Mouse (Mus musculus): ENCODE results near the gene Lyzl4. TPM values are rescaled to one million over a fixed set of nuclear protein-coding genes. Genes with fewer than 3 reads are reported as not detected.
"Not testable (repeated sequence)": the region's sequence is repeated elsewhere in the genome, so short reads cannot be mapped to it uniquely, and the experiment has no call there.

Lyzl4 gene
- polyA plus RNA-seq, 1 experiment from 2014 or later, result not detected

DNA sequence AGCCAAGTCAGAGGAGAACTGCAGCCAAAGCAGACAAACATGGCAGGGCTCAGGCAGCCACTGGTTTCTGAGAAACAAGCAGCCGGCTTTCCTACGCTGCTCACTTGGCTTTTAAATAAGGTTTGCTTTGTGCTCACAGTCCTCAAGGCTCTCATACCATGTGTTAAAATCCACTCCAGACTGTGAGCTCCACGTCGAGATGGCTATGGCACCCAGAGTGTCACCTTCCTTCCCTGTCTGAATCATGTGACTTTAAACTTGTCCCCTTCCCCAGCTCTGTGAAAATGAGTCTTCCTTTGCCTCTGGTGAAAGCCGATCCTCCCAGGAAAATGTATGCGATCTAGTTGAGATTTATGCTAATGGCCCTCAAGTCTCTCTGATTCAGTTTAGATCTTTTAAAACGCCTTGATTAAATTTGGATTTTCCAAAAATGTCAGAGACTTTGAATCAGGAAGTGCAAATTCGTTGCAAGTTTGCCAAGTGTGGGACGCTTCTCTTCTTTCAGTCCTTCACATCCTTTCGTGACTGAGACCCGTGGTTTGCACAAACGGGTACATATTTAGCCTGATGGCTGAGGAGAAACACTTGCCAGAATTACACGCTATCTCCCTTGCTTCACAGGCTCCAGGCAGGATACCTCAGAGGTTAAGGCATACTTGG, 41.6 kb downstream of the Lyzl4 start:
- Histone ChIP-seq H3K4me3 (replicated peaks) (no peak overlapping the region), H3K4me2 (no peak overlapping the region), H3K27ac (replicated peaks) (no peak overlapping the region), H3K9me3 (replicated peaks) (no peaks in the 10 kb centered on the region), H3K27me3 (peaks cover 4% of the 10 kb centered on the region; the same call in 1 of the 2 replicates), H3K4me1 (replicated peaks) (no peaks in the 10 kb centered on the region), H3K9ac (no peak overlapping the region), H3K36me3 (replicated peaks) (no peaks in the 10 kb centered on the region)
- ATAC-seq (ENCODE audit: insufficient read depth), result no peak
- 47% methylated on average over 13 of the region's 13 CpGs for WGBS (ENCODE audit: insufficient replicate concordance)

DNA sequence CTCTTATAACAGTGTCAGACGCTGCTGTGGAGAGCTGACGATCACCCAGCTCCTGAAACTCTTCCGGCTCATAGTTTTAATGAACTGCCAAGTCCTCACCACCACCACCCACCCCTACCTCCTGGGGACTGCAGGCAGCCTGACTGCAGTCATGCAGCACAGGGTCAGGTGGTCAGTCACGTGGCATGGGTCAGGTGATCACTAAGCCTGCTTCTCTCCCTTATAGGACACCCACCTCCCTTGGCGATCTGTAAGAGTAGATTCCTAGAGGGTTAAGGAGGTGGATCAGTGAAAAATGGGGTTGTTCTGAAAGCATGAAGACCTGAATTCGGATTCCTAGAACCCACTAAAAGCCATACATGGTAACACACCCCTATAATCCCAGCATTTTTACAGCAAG, 42.3 kb downstream of the Lyzl4 start:
- no peaks in the 10 kb centered on the region for H3K9me3 ChIP-seq (replicated peaks)
- H3K4me3 ChIP-seq (replicated peaks), result no peak overlapping the region
- no peak overlapping the region for H3K9ac ChIP-seq
- WGBS (ENCODE audit: insufficient replicate concordance), result 61% methylated on average over 6 of the region's 6 CpGs
- no peaks in the 10 kb centered on the region for H3K4me1 ChIP-seq (replicated peaks)
- H3K36me3 ChIP-seq (replicated peaks), result no peaks in the 10 kb centered on the region
- no peak for ATAC-seq (ENCODE audit: insufficient read depth)
- peaks cover 4% of the 10 kb centered on the region; the same call in 1 of the 2 replicates for H3K27me3 ChIP-seq
- H3K4me2 ChIP-seq, result no peak overlapping the region
- no peak overlapping the region for H3K27ac ChIP-seq (replicated peaks)

DNA sequence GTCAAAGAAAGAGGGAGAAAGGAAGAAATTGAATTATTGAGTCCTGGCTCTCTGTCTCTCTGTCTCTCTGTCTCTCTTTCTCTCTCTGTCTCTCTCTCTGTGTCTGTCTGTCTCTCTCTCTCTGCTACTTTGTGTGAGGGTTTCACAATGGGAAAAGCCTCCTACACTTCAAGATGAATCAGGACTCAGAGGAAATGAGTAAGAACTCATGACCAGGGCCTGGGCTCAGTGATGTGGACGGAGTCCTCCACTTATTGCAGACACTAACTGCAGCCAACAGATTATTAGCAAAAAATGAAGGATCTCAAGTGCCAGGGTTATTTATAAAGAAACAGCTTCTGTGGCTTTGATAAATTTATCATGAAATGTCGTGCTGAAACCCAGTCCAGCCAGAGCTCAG, 43.8 kb downstream of the Lyzl4 start:
- Histone ChIP-seq H3K9me3 (replicated peaks) (no peaks in the 10 kb centered on the region), H3K4me2 (no peak overlapping the region), H3K9ac (no peak overlapping the region), H3K36me3 (replicated peaks) (no peaks in the 10 kb centered on the region), H3K27me3 (peaks cover 4% of the 10 kb centered on the region; the same call in 1 of the 2 replicates), H3K27ac (replicated peaks) (no peak overlapping the region), H3K4me3 (replicated peaks) (no peak overlapping the region), H3K4me1 (replicated peaks) (no peaks in the 10 kb centered on the region)
- ATAC-seq (ENCODE audit: insufficient read depth), result no peak
- 37% methylated on average over 2 of the region's 2 CpGs for WGBS (ENCODE audit: insufficient replicate concordance)

DNA sequence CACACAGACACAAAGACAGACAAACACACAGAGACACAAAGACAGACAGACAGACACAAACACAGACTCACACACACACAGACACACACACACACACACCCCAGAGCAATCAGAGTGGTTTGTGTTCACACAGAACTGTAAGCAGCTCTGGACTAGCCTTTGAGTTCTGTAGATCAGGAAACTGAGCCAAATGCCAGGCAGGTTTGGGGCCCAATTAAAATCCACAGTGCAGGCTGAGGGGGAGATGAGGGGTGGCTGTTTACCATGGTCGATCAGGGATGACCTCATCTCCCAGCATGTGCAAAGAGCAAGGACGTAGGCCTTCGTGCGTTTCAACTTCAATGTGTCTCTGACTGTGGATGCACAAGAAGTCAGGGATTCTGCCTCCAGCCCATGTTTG, 47.1 kb downstream of the Lyzl4 start:
- Histone ChIP-seq H3K27ac (replicated peaks) (no peak overlapping the region), H3K9me3 (replicated peaks) (no peaks in the 10 kb centered on the region), H3K4me2 (no peak overlapping the region), H3K36me3 (replicated peaks) (no peaks in the 10 kb centered on the region), H3K4me1 (replicated peaks) (peaks cover 4% of the 10 kb centered on the region; the same call in 1 of the 2 replicates), H3K4me3 (replicated peaks) (no peak overlapping the region), H3K27me3 (no peaks in the 10 kb centered on the region), H3K9ac (no peak overlapping the region)
- no peak for ATAC-seq (ENCODE audit: insufficient read depth)
- 44% methylated on average over 4 of the region's 4 CpGs for WGBS (ENCODE audit: insufficient replicate concordance)

GRCm38 (mm10) chr9:121593768-121594167, 48.1 kb downstream of the Lyzl4 start:
- H3K4me1 ChIP-seq (replicated peaks); H3K4me3 ChIP-seq (replicated peaks); ATAC-seq (ENCODE audit: insufficient read depth); H3K4me2 ChIP-seq; H3K36me3 ChIP-seq (replicated peaks); H3K9ac ChIP-seq; H3K27me3 ChIP-seq; H3K9me3 ChIP-seq (replicated peaks); H3K27ac ChIP-seq (replicated peaks): not testable (repeated sequence)
- WGBS (ENCODE audit: insufficient replicate concordance), result 59% methylated on average over 3 of the region's 3 CpGs

- Histone ChIP-seq H3K27ac (replicated peaks) (no peak overlapping the region), H3K4me1 (replicated peaks) (peaks cover 4% of the 10 kb centered on the region; the same call in 1 of the 2 replicates)
- WGBS (ENCODE audit: insufficient replicate concordance), result 61% methylated on average over 13 of the region's 13 CpGs
Measured at GRCm38 (mm10) chr9:121592948-121593550, 48.8 kb downstream of the Lyzl4 start.

GRCm38 (mm10) chr9:121589533-121589932, 52.4 kb downstream of the Lyzl4 start:
- Histone ChIP-seq H3K9ac (no peak overlapping the region), H3K27ac (replicated peaks) (no peak overlapping the region), H3K4me2 (no peak overlapping the region), H3K4me1 (replicated peaks) (peaks cover 4% of the 10 kb centered on the region; the same call in 1 of the 2 replicates), H3K4me3 (replicated peaks) (no peak overlapping the region), H3K9me3 (replicated peaks) (no peaks in the 10 kb centered on the region), H3K36me3 (replicated peaks) (no peaks in the 10 kb centered on the region), H3K27me3 (no peaks in the 10 kb centered on the region)
- ATAC-seq (ENCODE audit: insufficient read depth), result no peak
- WGBS (ENCODE audit: insufficient replicate concordance), result 40% methylated on average over 2 of the region's 2 CpGs

More at GRCm38 (mm10) chr9:121592948-121593550, 48.8 kb downstream of the Lyzl4 start:
- no peak overlapping the region for H3K4me3 ChIP-seq (replicated peaks)
- no peak for ATAC-seq (ENCODE audit: insufficient read depth)
- no peaks in the 10 kb centered on the region for H3K27me3 ChIP-seq
- H3K9me3 ChIP-seq (replicated peaks), result no peaks in the 10 kb centered on the region
- no peak overlapping the region for H3K9ac ChIP-seq
- H3K4me2 ChIP-seq, result no peak overlapping the region
- H3K36me3 ChIP-seq (replicated peaks), result no peaks in the 10 kb centered on the region

- no peak for ATAC-seq (ENCODE audit: insufficient read depth)
- no peak overlapping the region for H3K9ac ChIP-seq
- H3K27me3 ChIP-seq, result no peaks in the 10 kb centered on the region
- WGBS (ENCODE audit: insufficient replicate concordance), result 32% methylated on average over 5 of the region's 5 CpGs
- H3K4me3 ChIP-seq (replicated peaks), result no peak overlapping the region
- no peak overlapping the region for H3K4me2 ChIP-seq
- no peaks in the 10 kb centered on the region for H3K9me3 ChIP-seq (replicated peaks)
- H3K4me1 ChIP-seq (replicated peaks), result no peaks in the 10 kb centered on the region
- H3K36me3 ChIP-seq (replicated peaks), result no peaks in the 10 kb centered on the region
- H3K27ac ChIP-seq (replicated peaks), result no peak overlapping the region
Measured at GRCm38 (mm10) chr9:121574380-121574779, 67.5 kb downstream of the Lyzl4 start.

GRCm38 (mm10) chr9:121568451-121568850, 73.4 kb downstream of the Lyzl4 start:
- 20% methylated on average over 1 of the region's 1 CpGs for WGBS (ENCODE audit: insufficient replicate concordance)
- Histone ChIP-seq H3K9me3 (replicated peaks) (no peaks in the 10 kb centered on the region), H3K9ac (no peak overlapping the region), H3K36me3 (replicated peaks) (no peaks in the 10 kb centered on the region), H3K4me1 (replicated peaks) (no peaks in the 10 kb centered on the region), H3K4me3 (replicated peaks) (no peak overlapping the region), H3K27ac (replicated peaks) (no peak overlapping the region), H3K27me3 (no peaks in the 10 kb centered on the region), H3K4me2 (no peak overlapping the region)
- no peak for ATAC-seq (ENCODE audit: insufficient read depth)

- WGBS (ENCODE audit: insufficient replicate concordance), result 52% methylated on average over 7 of the region's 7 CpGs
- H3K4me3 ChIP-seq (replicated peaks), result no peak overlapping the region
- ATAC-seq (ENCODE audit: insufficient read depth), result peak; percentile 70
- H3K4me2 ChIP-seq, result no peak overlapping the region
- H3K9me3 ChIP-seq (replicated peaks), result no peaks in the 10 kb centered on the region
- H3K4me1 ChIP-seq (replicated peaks), result no peaks in the 10 kb centered on the region
- H3K9ac ChIP-seq, result no peak overlapping the region
- no peaks in the 10 kb centered on the region for H3K36me3 ChIP-seq (replicated peaks)
- 0 out of 2 replicates have a peak overlapping the region, but pooled peaks have one; percentile 41 for H3K27ac ChIP-seq (replicated peaks)
- H3K27me3 ChIP-seq, result no peaks in the 10 kb centered on the region
Measured at GRCm38 (mm10) chr9:121566387-121566786, 75.5 kb downstream of the Lyzl4 start.

GRCm38 (mm10) chr9:121563276-121563675, 78.6 kb downstream of the Lyzl4 start:
- H3K27ac ChIP-seq (replicated peaks), result no peak overlapping the region
- no peak overlapping the region for H3K4me3 ChIP-seq (replicated peaks)
- WGBS (ENCODE audit: insufficient replicate concordance), result 66% methylated on average over 7 of the region's 7 CpGs
- no peaks in the 10 kb centered on the region for H3K27me3 ChIP-seq
- H3K4me1 ChIP-seq (replicated peaks), result no peaks in the 10 kb centered on the region
- H3K36me3 ChIP-seq (replicated peaks), result no peaks in the 10 kb centered on the region
- H3K9me3 ChIP-seq (replicated peaks), result no peaks in the 10 kb centered on the region
- no peak overlapping the region for H3K9ac ChIP-seq
- no peak overlapping the region for H3K4me2 ChIP-seq
- no peak for ATAC-seq (ENCODE audit: insufficient read depth)

Measured in liver, embryonic 15.5 days (tissue).